Mouse (Mus musculus) olfactory bulb, adult 2 months (tissue): Measurements from ENCODE around the gene Specc1.

Experiments
- CTCF ChIP-seq: fragments of 200-500 bp; IDR thresholded peaks from 2 replicates; pipeline ENCODE4 v1.5.1; 2012; ENCODE audit warnings: low read depth, mild to moderate bottlenecking, low read length, moderate library complexity; ENCODE audit not compliant: insufficient read depth
- POLR2A ChIP-seq: fragments of 200-500 bp; IDR thresholded peaks from 2 replicates; pipeline ENCODE4 v1.6.1; 2012; ENCODE audit warnings: mild to moderate bottlenecking, low read depth, low read length, moderate library complexity; ENCODE audit not compliant: insufficient read depth

GRCm38 (mm10) chr11:62022105-62022504 lies 65.5 kb downstream of the Specc1 start:
- TF ChIP-seq CTCF (no peak), POLR2A (no peak)
